Mouse (Mus musculus) brain, embryonic 14.5 days (tissue): ENCODE data around the gene Slc6a20a.

Experiments used
- CTCF ChIP-seq: fragments of 200-500 bp; IDR thresholded peaks from 2 replicates; pipeline ENCODE4 v1.5.1; 2012; ENCODE audit warnings: inconsistent platforms, mild to moderate bottlenecking, moderate library complexity, borderline replicate concordance; ENCODE audit not compliant: insufficient read depth, insufficient read length; ENCODE audit errors: extremely low read depth
- POLR2A ChIP-seq: fragments of 200-500 bp; IDR thresholded peaks from 2 replicates; pipeline ENCODE4 v1.6.1; 2012; ENCODE audit warnings: mild to moderate bottlenecking, inconsistent platforms, borderline replicate concordance; ENCODE audit not compliant: poor library complexity, insufficient read depth, insufficient read length, severe bottlenecking; ENCODE audit errors: extremely low read depth

- TF ChIP-seq POLR2A (no peak), CTCF (no peak)
Measured at GRCm38 (mm10) chr9:123695634-123696302, 17.1 kb upstream of the Slc6a20a start.
